23 mouse cellular contexts compared by ENCODE assay signal in genomic region chr10:13974472-13974871, GRCm38 (mm10). TPM values are rescaled to one million over a fixed set of nuclear protein-coding genes. Genes with fewer than 3 reads are reported as not detected.
DNase-seq lines count a peak whose midpoint lies in the region; ATAC-seq and TF ChIP-seq lines count a peak whose summit lies in the region.
"Had no signal": no experiment of that assay in that cellular context is flagged by ENCODE, and none has a peak within 500 bp of the region (broad histone marks: within the 10 kb centered on the region; RNA-seq: fewer than 3 reads in every experiment).

No protein-coding gene starts in this region.

- H3K4me2 ChIP-seq in forebrain, embryonic 11.5 days (ENCODE audit: low read depth, low read length, severe bottlenecking) = no peak overlapping the region
- peak overlapping the region; percentile 32 for H3K4me2 ChIP-seq in heart, postnatal 0 days (ENCODE audit: low read depth, low read length)
- H3K4me2 ChIP-seq: hindbrain, embryonic 15.5 days; intestine, embryonic 15.5 days; limb, embryonic 12.5 days; liver, embryonic 12.5 days; lung, embryonic 14.5 days; neural tube, embryonic 12.5 days had no signal

- H3K79me2 ChIP-seq in heart, adult 2 months (replicated peaks; ENCODE audit: control insufficient read depth, insufficient read depth, low read length) = peaks cover 5% of the 10 kb centered on the region

- no peak for TF ChIP-seq CTCF in heart, adult 2 months (IDR thresholded peaks at IDR 0.05)
- TF ChIP-seq CTCF in heart, postnatal 0 days (IDR thresholded peaks at IDR 0.05; ENCODE audit: low read depth) = no peak

- peak; percentile 18 for DNase-seq in forebrain, embryonic 11.5 days (ENCODE audit: low spot score)
- no peak for DNase-seq in forebrain, embryonic 10.5 days (ENCODE audit: extremely low spot score, low spot score)
- no peak for DNase-seq in heart, adult 2 months
- DNase-seq in heart, postnatal 36 days = no peak
- peak; percentile 78 for DNase-seq in heart, postnatal 0 days (ENCODE audit: low spot score)
- no peak for DNase-seq in thymus, postnatal 0 days (ENCODE audit: low spot score)
- DNase-seq: adrenal gland, postnatal 14 days; gastrocnemius, postnatal 10 days; kidney, adult 9 months; kidney, postnatal 25 days; lung, postnatal 4 days; right cerebral cortex, adult 18-20 months; thymus, postnatal 25 days had no signal

- no peak for TF ChIP-seq EP300 in heart, adult 2 months (IDR thresholded peaks at IDR 0.05; ENCODE audit: insufficient read depth, low read depth, low read length)
- TF ChIP-seq EP300 in heart, postnatal 0 days (IDR thresholded peaks at IDR 0.05; ENCODE audit: low read depth) = no peak

- intact Hi-C loops in heart, adult 2 months (cut with DNase I) = no loop called here
- intact Hi-C loops in heart, postnatal 36 days (cut with DNase I) = loop anchor here (5.0 kb wide), 1 partner anchor 782 kb away; the partner anchor contains the start of gene Ltv1

- no peak for TF ChIP-seq POLR2A in heart, adult 2 months (IDR thresholded peaks at IDR 0.05; ENCODE audit: insufficient read depth, low read depth, low read length)

- H3K36me3 ChIP-seq in forebrain, embryonic 11.5 days (ENCODE audit: control insufficient read depth, insufficient read depth, low read length) = no peaks in the 10 kb centered on the region
- no peaks in the 10 kb centered on the region for H3K36me3 ChIP-seq in forebrain, embryonic 10.5 days (replicated peaks)
- H3K36me3 ChIP-seq in heart, adult 2 months (ENCODE audit: control insufficient read depth, insufficient read depth, low read length) = peaks cover 27% of the 10 kb centered on the region
- H3K36me3 ChIP-seq in heart, postnatal 0 days (replicated peaks; ENCODE audit: control insufficient read depth, insufficient read depth, low read length) = no peaks in the 10 kb centered on the region
- H3K36me3 ChIP-seq: embryonic facial prominence, embryonic 10.5 days; hindbrain, embryonic 15.5 days; intestine, embryonic 15.5 days; limb, embryonic 12.5 days; liver, embryonic 12.5 days; neural tube, embryonic 12.5 days had no signal

- no peak overlapping the region for H3K27ac ChIP-seq in forebrain, embryonic 11.5 days (ENCODE audit: low read depth, low read length)
- H3K27ac ChIP-seq in forebrain, embryonic 10.5 days = no peak overlapping the region
- peak overlapping the region; percentile 64 for H3K27ac ChIP-seq in heart, adult 2 months
- H3K27ac ChIP-seq in brown adipose tissue, adult 24 weeks (replicated peaks; ENCODE audit: low read depth, low read length) = peak overlapping the region; percentile 82
- peak overlapping the region; percentile 65 for H3K27ac ChIP-seq in heart, postnatal 0 days (ENCODE audit: low read depth)
- H3K27ac ChIP-seq: embryonic facial prominence, embryonic 10.5 days; hindbrain, embryonic 15.5 days; intestine, embryonic 15.5 days; limb, embryonic 12.5 days; liver, embryonic 12.5 days; neural tube, embryonic 12.5 days had no signal

- no peak overlapping the region for H3K9ac ChIP-seq in forebrain, embryonic 11.5 days (ENCODE audit: low read length)
- no peak overlapping the region; the same call in 1 of the 2 replicates for H3K9ac ChIP-seq in heart, adult 2 months (ENCODE audit: low read depth, low read length)
- no peak overlapping the region for H3K9ac ChIP-seq in heart, postnatal 0 days (replicated peaks; ENCODE audit: low read depth, low read length)
- H3K9ac ChIP-seq: hindbrain, embryonic 15.5 days; intestine, embryonic 15.5 days; limb, embryonic 12.5 days; liver, embryonic 12.5 days; lung, embryonic 14.5 days; neural tube, embryonic 12.5 days had no signal

- WGBS in forebrain, embryonic 11.5 days = 80% methylated on average over 7 of the region's 7 CpGs
- 84% methylated on average over 7 of the region's 7 CpGs for WGBS in forebrain, embryonic 10.5 days
- WGBS in heart, adult 2 months = 27% methylated on average over 7 of the region's 7 CpGs
- WGBS in heart, postnatal 0 days = 24% methylated on average over 7 of the region's 7 CpGs

- H3K4me3 ChIP-seq in forebrain, embryonic 11.5 days (ENCODE audit: low read depth, low read length) = no peak overlapping the region
- no peak overlapping the region for H3K4me3 ChIP-seq in forebrain, embryonic 10.5 days
- peak overlapping the region; percentile 21; the same call in 1 of the 2 replicates for H3K4me3 ChIP-seq in heart, adult 2 months
- H3K4me3 ChIP-seq in brown adipose tissue, adult 24 weeks (ENCODE audit: insufficient read depth, low read depth, low read length) = no peak overlapping the region
- no peak overlapping the region for H3K4me3 ChIP-seq in heart, postnatal 0 days (ENCODE audit: low read depth, low read length)
- H3K4me3 ChIP-seq: embryonic facial prominence, embryonic 10.5 days; hindbrain, embryonic 15.5 days; intestine, embryonic 15.5 days; limb, embryonic 12.5 days; liver, embryonic 12.5 days; neural tube, embryonic 12.5 days had no signal

- no peak for ATAC-seq in forebrain, embryonic 11.5 days (replicated peaks; ENCODE audit: low FRiP score)
- peak; percentile 63; the same call in 1 of the 2 replicates for ATAC-seq in heart, postnatal 0 days (ENCODE audit: insufficient read depth, low read depth)
- ATAC-seq: CD4-positive, CD25-positive, alpha-beta regulatory T cell, adult 4 months; intestine, embryonic 15.5 days; liver, embryonic 12.5 days; Patski had no signal

- no peaks in the 10 kb centered on the region for H3K4me1 ChIP-seq in forebrain, embryonic 11.5 days (replicated peaks; ENCODE audit: control insufficient read depth, insufficient read depth, low read length)
- no peaks in the 10 kb centered on the region for H3K4me1 ChIP-seq in forebrain, embryonic 10.5 days
- H3K4me1 ChIP-seq in heart, adult 2 months (ENCODE audit: control insufficient read depth, insufficient read depth, low read length) = peaks cover 14% of the 10 kb centered on the region
- H3K4me1 ChIP-seq in brown adipose tissue, adult 24 weeks (ENCODE audit: control insufficient read depth, insufficient read depth, insufficient read length, low read length) = peaks cover 21% of the 10 kb centered on the region
- peaks cover 38% of the 10 kb centered on the region for H3K4me1 ChIP-seq in heart, postnatal 0 days (ENCODE audit: control insufficient read depth, insufficient read depth)

- H3K27me3 ChIP-seq in forebrain, embryonic 11.5 days (ENCODE audit: control insufficient read depth, insufficient read depth, low read length) = no peaks in the 10 kb centered on the region
- H3K27me3 ChIP-seq in forebrain, embryonic 10.5 days (ENCODE audit: poor library complexity, severe bottlenecking) = 0 out of 2 replicates have a peak, but pooled peaks cover 4% of the 10 kb centered on the region
- H3K27me3 ChIP-seq in heart, adult 2 months (ENCODE audit: control insufficient read depth, insufficient read depth, low read length) = no peaks in the 10 kb centered on the region
- H3K27me3 ChIP-seq in heart, postnatal 0 days (ENCODE audit: control insufficient read depth, insufficient read depth, low read length) = no peaks in the 10 kb centered on the region
- H3K27me3 ChIP-seq: hindbrain, embryonic 15.5 days; intestine, embryonic 15.5 days; neural tube, embryonic 12.5 days; Patski had no signal

- H3K9me3 ChIP-seq in forebrain, embryonic 11.5 days (ENCODE audit: control insufficient read depth, low read length) = no peaks in the 10 kb centered on the region
- H3K9me3 ChIP-seq in forebrain, embryonic 10.5 days = no peaks in the 10 kb centered on the region
- H3K9me3 ChIP-seq in heart, postnatal 0 days (replicated peaks; ENCODE audit: control insufficient read depth, low read length) = no peaks in the 10 kb centered on the region
- H3K9me3 ChIP-seq: embryonic facial prominence, embryonic 10.5 days; hindbrain, embryonic 15.5 days; intestine, embryonic 15.5 days; limb, embryonic 12.5 days; liver, embryonic 12.5 days; neural tube, embryonic 12.5 days had no signal

RNA-seq across cellular contexts. Expression of gene Hivep2, which starts 8.6 kb away (rescaled TPM):
- polyA plus RNA-seq in forebrain, embryonic 11.5 days (2014; fragmentation: Nextera tagmentation; extraction: Ambion mirVana) = 3.6 and 4.7 TPM in 2 replicates
- polyA plus RNA-seq in forebrain, embryonic 10.5 days (2016; fragmentation: Nextera tagmentation; extraction: Ambion mirVana) = 1.0 TPM in 2 replicates
- total RNA-seq in heart, adult 2 months (2021) = 10 to 100 TPM; 20.9 to 22.6 TPM
- 5.3 and 10.3 TPM in 2 replicates for polyA plus RNA-seq in heart, adult 2 months (2012; rRNA removed)
- total RNA-seq in heart, postnatal 36 days (2021) = 10 to 100 TPM; 23.5 to 25.2 TPM
- 11.9 and 12.6 TPM in 2 replicates for polyA plus RNA-seq in brown adipose tissue, adult 24 weeks (2012; ENCODE audit: insufficient read depth, insufficient read length, missing spikeins)
- total RNA-seq in heart, postnatal 0 days (2014; rRNA removed; ENCODE audit: low replicate concordance) = 11.6 and 11.9 TPM in 2 replicates
- 3.7 and 3.8 TPM in 2 replicates for polyA plus RNA-seq in heart, postnatal 0 days (2015; fragmentation: Nextera tagmentation; extraction: Ambion mirVana)
- polyA plus RNA-seq in thymus, postnatal 0 days (2015; fragmentation: Nextera tagmentation; extraction: Ambion mirVana) = 13.1 and 14.5 TPM in 2 replicates

Comparison
In these comparisons a context has a peak if more than half of its experiments do, and no peak if none do; other contexts are left out.
1. DNase-seq: peak in forebrain, embryonic 11.5 days (single experiment) and heart, postnatal 0 days (single experiment); none in forebrain, embryonic 10.5 days (single experiment), heart, adult 2 months (0 of 2), heart, postnatal 36 days (0 of 2) and thymus, postnatal 0 days (single experiment).
2. H3K27ac ChIP-seq: peak in heart, adult 2 months (single experiment), brown adipose tissue, adult 24 weeks (single experiment) and heart, postnatal 0 days (single experiment); none in forebrain, embryonic 11.5 days (single experiment) and forebrain, embryonic 10.5 days (single experiment).